Mouse (Mus musculus): Measurements from ENCODE around the gene Mre11a. TPM values are rescaled to one million over a fixed set of nuclear protein-coding genes. Genes with fewer than 3 reads are reported as not detected.
"Not testable (repeated sequence)": the region's sequence is repeated elsewhere in the genome, so short reads cannot be mapped to it uniquely, and the experiment has no call there.

The Mre11a gene
- total RNA-seq, 2 experiments from 2014 or later: 8.4 to 14.2 TPM

DNA sequence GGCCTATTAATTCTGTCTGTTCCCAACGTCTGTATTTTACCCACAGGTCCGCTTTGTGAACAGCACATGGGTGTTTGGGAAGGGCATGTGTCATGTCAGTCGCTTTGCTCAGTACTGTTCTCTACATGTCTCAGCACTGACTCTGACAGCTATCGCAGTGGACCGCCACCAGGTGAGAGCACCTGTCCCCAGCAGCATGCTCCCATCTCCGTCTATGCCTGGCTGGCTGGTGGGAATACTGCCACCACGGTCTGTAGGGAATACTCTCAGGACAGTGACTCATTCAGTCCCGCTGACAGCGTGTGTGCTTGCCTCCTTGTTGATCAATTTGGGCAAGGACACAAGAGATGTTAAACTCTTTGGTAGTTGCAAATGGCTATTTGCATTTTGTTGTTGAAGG, 80.3 kb downstream of the Mre11a start:
- DNase-seq: no peak
- intact Hi-C loops (cut with DNase I): no loop called here

GRCm38 (mm10) chr9:14866957-14867356, 82.5 kb downstream of the Mre11a start:
- intact Hi-C loops (cut with DNase I): loop anchor here (1.0 kb wide), 1 partner anchor 148 kb away; no protein-coding TSS in a partner anchor
- DNase-seq: peak in 1 of 2 experiments; percentile 32

GRCm38 (mm10) chr9:14868326-14868725, 83.9 kb downstream of the Mre11a start:
- DNase-seq: no peak
- intact Hi-C loops (cut with DNase I): no loop called here

GRCm38 (mm10) chr9:14870377-14870776, 85.9 kb downstream of the Mre11a start:
- intact Hi-C loops (cut with DNase I): no loop called here
- DNase-seq: no peak

DNA sequence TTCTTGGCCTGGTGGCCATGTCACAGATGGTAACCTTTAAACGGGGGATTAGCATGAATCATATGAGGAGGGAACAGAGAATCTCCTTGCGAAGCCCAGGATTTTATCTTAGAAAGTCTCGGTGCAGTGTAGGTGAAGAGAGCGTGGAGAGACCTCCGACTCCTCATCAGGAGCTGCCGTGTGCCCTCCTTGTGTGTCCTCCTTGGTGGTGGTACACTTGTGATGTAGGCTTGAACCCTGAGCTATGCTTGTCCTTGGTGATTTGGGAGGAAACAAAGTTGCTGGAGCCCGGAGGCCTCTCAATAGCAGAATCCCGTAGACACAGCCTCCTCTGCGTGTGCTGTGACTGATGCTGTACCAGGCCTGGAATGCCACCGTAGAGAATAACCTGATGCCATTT, 86.3 kb downstream of the Mre11a start:
- no peak for DNase-seq
- intact Hi-C loops (cut with DNase I): no loop called here

DNA sequence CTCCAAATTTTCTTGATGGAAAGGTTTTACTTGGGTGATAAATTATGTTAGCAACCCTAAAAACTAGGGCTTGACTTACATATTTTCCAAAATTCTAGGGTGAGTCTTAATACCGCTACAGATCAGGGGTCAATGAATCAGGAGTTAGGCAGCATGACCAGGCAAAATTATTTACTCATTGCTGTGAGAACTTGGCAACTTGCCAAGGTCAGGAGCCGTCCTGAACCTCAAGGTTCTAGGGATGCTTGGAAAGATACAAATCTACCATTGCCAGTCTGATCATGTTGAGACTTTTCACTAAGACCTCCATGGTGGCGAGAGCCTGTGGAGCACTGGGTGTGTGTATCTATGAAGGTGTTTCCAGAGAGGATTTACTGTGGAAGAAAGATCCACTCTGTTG, 87.1 kb downstream of the Mre11a start:
- no peak for DNase-seq
- intact Hi-C loops (cut with DNase I): no loop called here

DNA sequence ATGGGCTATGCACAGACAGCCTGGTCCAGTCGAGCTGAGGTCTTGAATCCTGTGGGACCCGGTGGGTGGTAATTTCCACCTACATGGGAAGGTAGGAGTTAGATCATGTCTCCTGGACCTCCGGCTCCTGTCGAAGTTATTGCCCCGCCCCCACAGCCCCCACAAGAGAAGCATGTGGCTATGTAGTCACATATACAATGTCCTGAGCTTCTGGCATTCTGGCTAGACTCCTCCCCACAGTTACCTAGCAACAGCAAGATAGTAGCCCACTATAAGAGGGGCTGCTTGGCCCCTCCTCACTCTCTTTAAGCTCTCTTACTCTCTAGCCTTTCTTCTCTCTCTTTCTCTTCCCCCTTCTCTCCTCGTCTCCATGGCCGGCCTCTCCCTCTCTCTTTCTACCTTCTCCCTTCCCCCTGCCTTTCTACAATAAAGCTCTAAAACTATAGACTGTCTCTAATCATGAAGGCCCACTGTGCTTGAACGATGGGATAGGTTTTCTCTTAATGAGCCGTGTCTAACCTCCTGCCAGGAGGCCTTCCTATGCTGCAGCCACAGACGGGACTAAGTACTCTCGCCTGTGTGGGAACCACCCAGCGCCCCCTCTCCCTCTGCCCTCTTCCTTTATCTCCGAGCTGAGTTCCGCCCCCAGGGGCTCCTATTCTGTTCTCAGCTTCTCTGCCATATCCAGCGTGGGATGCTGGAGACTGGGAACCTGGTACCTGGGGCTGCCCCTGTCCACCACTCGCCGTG, 87.9 kb downstream of the Mre11a start:
- intact Hi-C loops (cut with DNase I): no loop called here
- no peak for DNase-seq

DNA sequence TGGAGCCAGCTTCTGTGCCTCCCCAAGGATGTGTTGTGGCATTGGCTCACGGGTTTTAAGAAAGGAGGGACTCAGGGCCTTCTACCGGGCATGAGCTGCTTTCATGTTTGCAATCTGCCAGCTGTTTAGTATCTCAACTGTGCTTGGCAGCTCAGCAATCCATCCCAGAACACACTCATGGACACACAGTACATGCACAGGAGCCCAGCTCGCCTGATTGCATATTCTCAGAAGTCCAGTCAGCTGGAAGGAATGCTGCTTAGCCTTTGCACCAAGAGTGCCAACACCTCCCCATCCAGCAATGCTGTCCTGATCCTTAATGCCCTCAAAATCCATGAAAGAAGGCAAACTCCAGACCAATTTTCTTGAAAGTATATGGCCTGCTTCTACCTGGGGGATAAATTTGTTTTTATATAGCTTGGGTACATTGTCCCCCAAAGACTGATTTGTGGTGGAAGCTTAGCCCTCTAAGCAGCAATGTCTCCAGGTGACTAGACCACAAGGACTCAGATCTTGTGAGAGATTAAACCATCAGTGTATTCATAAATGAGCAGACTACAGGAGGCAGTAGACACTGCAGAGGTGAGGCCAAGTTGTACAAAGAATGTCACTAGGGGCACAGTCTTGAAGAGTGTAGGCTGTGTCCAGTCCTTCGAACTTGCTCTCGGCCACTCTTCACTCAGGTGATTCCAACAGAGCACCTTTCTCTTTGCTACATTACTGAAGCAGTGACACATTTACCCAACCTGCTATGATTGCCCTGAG, 91.5 kb downstream of the Mre11a start:
- DNase-seq: no peak
- intact Hi-C loops (cut with DNase I): no loop called here

- DNase-seq; intact Hi-C loops (cut with DNase I): not testable (repeated sequence)
Measured at GRCm38 (mm10) chr9:14876566-14876965, 92.1 kb downstream of the Mre11a start.

- intact Hi-C loops (cut with DNase I): no loop called here
- no peak for DNase-seq
Measured at GRCm38 (mm10) chr9:14884641-14885040, 100.2 kb downstream of the Mre11a start.

- intact Hi-C loops (cut with DNase I): no loop called here
Measured at GRCm38 (mm10) chr9:14885151-14885550, 100.7 kb downstream of the Mre11a start.

GRCm38 (mm10) chr9:14885954-14886353, 101.5 kb downstream of the Mre11a start:
- DNase-seq: no peak
- intact Hi-C loops (cut with DNase I): no loop called here

More at GRCm38 (mm10) chr9:14885151-14885550, 100.7 kb downstream of the Mre11a start:
- no peak for DNase-seq

Other genes starting within 250 kb of the Mre11a start
- 10 to 100 TPM; 52.8 to 58.6 TPM for gene Amotl1, start 139.6 kb upstream of the Mre11a start, total RNA-seq (2021)
- not detected for gene Piwil4, start 43.9 kb upstream of the Mre11a start, total RNA-seq (2021)
- under 1 TPM; 0.50 to 0.60 TPM for gene Fut4, start 32.3 kb upstream of the Mre11a start, total RNA-seq (2021)
- gene 1700012B09Rik, start 13.6 kb upstream of the Mre11a start, total RNA-seq (2021): not detected
- 1 to 10 TPM; 7.0 to 8.4 TPM for gene Ankrd49, start 202 bp downstream of the Mre11a start, total RNA-seq (2021)
- gene Gpr83, start 75.6 kb downstream of the Mre11a start, total RNA-seq (2021): not detected
- not detected for gene Izumo1r, start 119.3 kb downstream of the Mre11a start, total RNA-seq (2021)

Data from heart, postnatal 36 days (tissue).